12 mouse cellular contexts compared by ENCODE assay signal in genomic region chr1:163309466-163309865, GRCm38 (mm10). TPM values are rescaled to one million over a fixed set of nuclear protein-coding genes. Genes with fewer than 3 reads are reported as not detected.
A peak's percentile ranks its signal among the peaks of the same experiment; 100 is the strongest.
DNase-seq lines count a peak whose midpoint lies in the region; ATAC-seq and TF ChIP-seq lines count a peak whose summit lies in the region.
"Had no signal": no experiment of that assay in that cellular context is flagged by ENCODE, and none has a peak within 500 bp of the region (broad histone marks: within the 10 kb centered on the region; RNA-seq: fewer than 3 reads in every experiment).

No protein-coding gene starts in this region.

- H3K9ac ChIP-seq in forebrain, embryonic 11.5 days (ENCODE audit: low read length): 0 out of 2 replicates have a peak overlapping the region, but pooled peaks have one; percentile 9
- no peak overlapping the region for H3K9ac ChIP-seq in forebrain, embryonic 16.5 days (replicated peaks; ENCODE audit: low read depth, low read length)
- H3K9ac ChIP-seq in midbrain, embryonic 16.5 days (ENCODE audit: low read depth, low read length): no peak overlapping the region
- peak overlapping the region; percentile 38; the same call in 1 of the 2 replicates for H3K9ac ChIP-seq in hindbrain, embryonic 12.5 days
- H3K9ac ChIP-seq in intestine, postnatal 0 days (ENCODE audit: low read depth, low read length): no peak overlapping the region

- H3K36me3 ChIP-seq in forebrain, embryonic 11.5 days (ENCODE audit: control insufficient read depth, insufficient read depth, low read length): no peaks in the 10 kb centered on the region
- no peaks in the 10 kb centered on the region for H3K36me3 ChIP-seq in forebrain, embryonic 16.5 days (ENCODE audit: control insufficient read depth, insufficient read depth)
- no peaks in the 10 kb centered on the region for H3K36me3 ChIP-seq in midbrain, embryonic 10.5 days
- no peaks in the 10 kb centered on the region for H3K36me3 ChIP-seq in midbrain, embryonic 16.5 days (ENCODE audit: control insufficient read depth, insufficient read depth, low read length)
- no peaks in the 10 kb centered on the region for H3K36me3 ChIP-seq in hindbrain, embryonic 12.5 days
- no peaks in the 10 kb centered on the region for H3K36me3 ChIP-seq in intestine, postnatal 0 days (ENCODE audit: control insufficient read depth, insufficient read depth)

- ATAC-seq in forebrain, embryonic 11.5 days (replicated peaks; ENCODE audit: low FRiP score): no peak
- no peak for ATAC-seq in forebrain, embryonic 16.5 days
- no peak for ATAC-seq in midbrain, embryonic 16.5 days
- ATAC-seq in hindbrain, embryonic 12.5 days (ENCODE audit: low FRiP score): no peak
- ATAC-seq in intestine, postnatal 0 days: no peak

- H3K27ac ChIP-seq in forebrain, embryonic 11.5 days (ENCODE audit: low read depth, low read length): no peak overlapping the region
- no peak overlapping the region for H3K27ac ChIP-seq in forebrain, embryonic 16.5 days (ENCODE audit: low read length)
- H3K27ac ChIP-seq in midbrain, embryonic 10.5 days (replicated peaks): no peak overlapping the region
- H3K27ac ChIP-seq in midbrain, embryonic 16.5 days (ENCODE audit: low read length): no peak overlapping the region
- H3K27ac ChIP-seq in hindbrain, embryonic 12.5 days: peak overlapping the region; percentile 88
- no peak overlapping the region for H3K27ac ChIP-seq in intestine, postnatal 0 days (ENCODE audit: low read depth, low read length)

- H3K9me3 ChIP-seq in forebrain, embryonic 11.5 days (ENCODE audit: control insufficient read depth, low read length): no peaks in the 10 kb centered on the region
- H3K9me3 ChIP-seq in forebrain, embryonic 16.5 days (ENCODE audit: control insufficient read depth, low read length): no peaks in the 10 kb centered on the region
- no peaks in the 10 kb centered on the region for H3K9me3 ChIP-seq in midbrain, embryonic 10.5 days (replicated peaks)
- no peaks in the 10 kb centered on the region for H3K9me3 ChIP-seq in midbrain, embryonic 16.5 days (replicated peaks; ENCODE audit: control insufficient read depth, low read length, poor library complexity, severe bottlenecking)
- 0 out of 2 replicates have a peak, but pooled peaks cover 3% of the 10 kb centered on the region for H3K9me3 ChIP-seq in hindbrain, embryonic 12.5 days (replicated peaks)
- H3K9me3 ChIP-seq in intestine, postnatal 0 days (ENCODE audit: control insufficient read depth): no peaks in the 10 kb centered on the region

- 4% methylated on average over 2 of the region's 2 CpGs for WGBS in forebrain, embryonic 11.5 days
- 37% methylated on average over 2 of the region's 2 CpGs for WGBS in forebrain, embryonic 16.5 days
- WGBS in midbrain, embryonic 10.5 days: 2% methylated on average over 2 of the region's 2 CpGs
- WGBS in midbrain, embryonic 16.5 days: 19% methylated on average over 2 of the region's 2 CpGs
- 4% methylated on average over 2 of the region's 2 CpGs for WGBS in hindbrain, embryonic 12.5 days
- WGBS in intestine, postnatal 0 days: 16% methylated on average over 2 of the region's 2 CpGs

- H3K4me2 ChIP-seq in forebrain, embryonic 11.5 days (ENCODE audit: low read depth, low read length, severe bottlenecking): peak overlapping the region; percentile 87; the same call in 1 of the 2 replicates
- no peak overlapping the region for H3K4me2 ChIP-seq in forebrain, embryonic 16.5 days (ENCODE audit: low read length)
- H3K4me2 ChIP-seq in midbrain, embryonic 16.5 days (ENCODE audit: low read length): no peak overlapping the region
- peak overlapping the region; percentile 61 for H3K4me2 ChIP-seq in hindbrain, embryonic 12.5 days (replicated peaks)
- H3K4me2 ChIP-seq in intestine, postnatal 0 days (replicated peaks; ENCODE audit: low read depth): no peak overlapping the region

- H3K4me1 ChIP-seq in forebrain, embryonic 11.5 days (replicated peaks; ENCODE audit: control insufficient read depth, insufficient read depth, low read length): peaks cover 5% of the 10 kb centered on the region
- peaks cover 44% of the 10 kb centered on the region for H3K4me1 ChIP-seq in forebrain, embryonic 16.5 days (replicated peaks; ENCODE audit: control insufficient read depth, insufficient read depth, low read length)
- peaks cover 60% of the 10 kb centered on the region for H3K4me1 ChIP-seq in midbrain, embryonic 10.5 days
- H3K4me1 ChIP-seq in midbrain, embryonic 16.5 days (ENCODE audit: control insufficient read depth, insufficient read depth, low read length): peaks cover 32% of the 10 kb centered on the region
- peaks cover 31% of the 10 kb centered on the region for H3K4me1 ChIP-seq in hindbrain, embryonic 12.5 days
- H3K4me1 ChIP-seq in intestine, postnatal 0 days (replicated peaks; ENCODE audit: control insufficient read depth, insufficient read depth, low read length): no peaks in the 10 kb centered on the region

- no peak for DNase-seq in forebrain, embryonic 11.5 days (ENCODE audit: low spot score)
- peak; percentile 40 for DNase-seq in midbrain, embryonic 10.5 days (ENCODE audit: low spot score)
- DNase-seq in retina, embryonic 14.5 days (ENCODE audit: low spot score): peak; percentile 5
- DNase-seq in layer of hippocampus, postnatal 36 days: no peak
- DNase-seq: adrenal gland, adult 8-10 months; kidney, adult 11 months; thymus, postnatal 25 days had no signal

- no peak for TF ChIP-seq CTCF in intestine, postnatal 0 days (IDR thresholded peaks at IDR 0.05; ENCODE audit: low read depth)

- peaks cover 11% of the 10 kb centered on the region; the same call in 1 of the 2 replicates for H3K27me3 ChIP-seq in forebrain, embryonic 11.5 days (ENCODE audit: control insufficient read depth, insufficient read depth, low read length)
- peaks cover 28% of the 10 kb centered on the region for H3K27me3 ChIP-seq in forebrain, embryonic 16.5 days (replicated peaks; ENCODE audit: control insufficient read depth, insufficient read depth, low read length)
- peaks cover 84% of the 10 kb centered on the region for H3K27me3 ChIP-seq in midbrain, embryonic 10.5 days (ENCODE audit: low read depth, poor library complexity, severe bottlenecking)
- H3K27me3 ChIP-seq in midbrain, embryonic 16.5 days (ENCODE audit: control insufficient read depth, insufficient read depth, low read depth, low read length): peaks cover 44% of the 10 kb centered on the region
- H3K27me3 ChIP-seq in hindbrain, embryonic 12.5 days: peaks cover 91% of the 10 kb centered on the region
- H3K27me3 ChIP-seq in intestine, postnatal 0 days (replicated peaks; ENCODE audit: control insufficient read depth, insufficient read depth, low read length): peaks cover 80% of the 10 kb centered on the region

- H3K4me3 ChIP-seq in forebrain, embryonic 11.5 days (ENCODE audit: low read depth, low read length): no peak overlapping the region
- no peak overlapping the region for H3K4me3 ChIP-seq in forebrain, embryonic 16.5 days (replicated peaks; ENCODE audit: low read length)
- peak overlapping the region; percentile 20 for H3K4me3 ChIP-seq in midbrain, embryonic 10.5 days
- no peak overlapping the region for H3K4me3 ChIP-seq in midbrain, embryonic 16.5 days (ENCODE audit: low read depth, low read length)
- H3K4me3 ChIP-seq in hindbrain, embryonic 12.5 days: peak overlapping the region; percentile 48
- no peak overlapping the region for H3K4me3 ChIP-seq in intestine, postnatal 0 days (ENCODE audit: low read depth, low read length)

RNA-seq across cellular contexts. Expression of gene Prrx1, which starts 4.0 kb away (rescaled TPM):
- polyA plus RNA-seq in forebrain, embryonic 11.5 days (2014; fragmentation: Nextera tagmentation; extraction: Ambion mirVana): 28.5 and 29.0 TPM in 2 replicates
- 3.4 and 6.3 TPM in 2 replicates for polyA plus RNA-seq in forebrain, embryonic 16.5 days (2015; fragmentation: Nextera tagmentation; extraction: Ambion mirVana)
- 14.8 and 16.5 TPM in 2 replicates for polyA plus RNA-seq in midbrain, embryonic 10.5 days (2016; fragmentation: Nextera tagmentation; extraction: Ambion mirVana)
- 2.8 and 3.4 TPM in 2 replicates for polyA plus RNA-seq in midbrain, embryonic 16.5 days (2015; fragmentation: Nextera tagmentation; extraction: Ambion mirVana)
- polyA plus RNA-seq in hindbrain, embryonic 12.5 days (2016; fragmentation: Nextera tagmentation; extraction: Ambion mirVana): 81.5 and 83.2 TPM in 2 replicates
- polyA plus RNA-seq in intestine, postnatal 0 days (2015; fragmentation: Nextera tagmentation; extraction: Ambion mirVana): 14.9 and 16.9 TPM in 2 replicates
- total RNA-seq in layer of hippocampus, postnatal 36 days (2021): 1 to 10 TPM; 5.5 to 5.7 TPM
- total RNA-seq: granulocyte monocyte progenitor cell, adult 5-6 weeks had no signal

Comparison
In these comparisons a context has a peak if more than half of its experiments do, and no peak if none do; other contexts are left out.
1. H3K4me2 ChIP-seq: peak in forebrain, embryonic 11.5 days (single experiment) and hindbrain, embryonic 12.5 days (single experiment); none in forebrain, embryonic 16.5 days (single experiment), midbrain, embryonic 16.5 days (single experiment) and intestine, postnatal 0 days (single experiment).
2. H3K4me3 ChIP-seq: peak in midbrain, embryonic 10.5 days (single experiment) and hindbrain, embryonic 12.5 days (single experiment); none in forebrain, embryonic 11.5 days (single experiment), forebrain, embryonic 16.5 days (single experiment), midbrain, embryonic 16.5 days (single experiment) and intestine, postnatal 0 days (single experiment).
3. H3K9ac ChIP-seq: peak in forebrain, embryonic 11.5 days (single experiment) and hindbrain, embryonic 12.5 days (single experiment); none in forebrain, embryonic 16.5 days (single experiment), midbrain, embryonic 16.5 days (single experiment) and intestine, postnatal 0 days (single experiment).
4. DNase-seq: peak in midbrain, embryonic 10.5 days (single experiment) and retina, embryonic 14.5 days (single experiment); none in forebrain, embryonic 11.5 days (single experiment) and layer of hippocampus, postnatal 36 days (0 of 2).